Mouse (Mus musculus): ENCODE results near the gene Myo18a. TPM values are rescaled to one million over a fixed set of nuclear protein-coding genes. Genes with fewer than 3 reads are reported as not detected.
"Not testable (repeated sequence)": the region's sequence is repeated elsewhere in the genome, so short reads cannot be mapped to it uniquely, and the experiment has no call there.

The Myo18a gene
- polyA plus RNA-seq (2016; fragmentation: Nextera tagmentation; extraction: Ambion mirVana) = 25.6 and 29.5 TPM in 2 replicates

GRCm38 (mm10) chr11:77762783-77763672 lies at the start of gene Myo18a:
TSS of gene Myo18a (plus strand) at chr11:77763246.
- Histone ChIP-seq H3K27ac (peak within 1 kb of the TSS; percentile 95), H3K27me3 (ENCODE audit: low read depth, poor library complexity, severe bottlenecking) (peaks cover 9% of the 10 kb centered on the region), H3K36me3 (no peaks in the 10 kb centered on the region), H3K4me3 (peak within 1 kb of the TSS; percentile 91), H3K9me3 (replicated peaks) (no peaks in the 10 kb centered on the region), H3K4me1 (peaks cover 52% of the 10 kb centered on the region)
- peak; percentile 94 for DNase-seq (ENCODE audit: low spot score)
- 2% methylated on average over 78 of the region's 79 CpGs for WGBS

DNA sequence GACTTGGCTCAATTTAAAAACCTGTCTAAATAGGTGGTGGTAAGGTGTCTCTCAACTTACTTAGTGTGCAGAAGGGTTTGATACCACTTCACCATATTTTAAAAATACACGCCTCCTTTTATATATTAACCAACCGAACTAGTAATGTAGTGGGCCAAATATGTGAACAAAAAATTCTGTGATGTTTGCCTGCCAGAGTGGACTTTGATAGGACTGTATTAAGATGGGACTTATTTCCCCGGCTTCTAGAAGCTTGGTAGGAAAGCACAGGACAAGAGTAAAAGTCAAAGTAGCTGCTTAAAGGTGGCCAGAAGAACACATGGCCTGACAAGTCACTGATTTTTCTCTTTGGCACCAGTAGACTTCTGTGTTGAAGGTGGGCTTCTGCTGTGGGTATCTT lies 49.3 kb upstream of the Myo18a start:
- WGBS = 95% methylated on average over 3 of the region's 3 CpGs
- no peak overlapping the region for H3K27ac ChIP-seq
- no peaks in the 10 kb centered on the region for H3K27me3 ChIP-seq (ENCODE audit: low read depth, poor library complexity, severe bottlenecking)
- peaks cover 66% of the 10 kb centered on the region for H3K36me3 ChIP-seq
- H3K4me1 ChIP-seq = no peaks in the 10 kb centered on the region
- DNase-seq (ENCODE audit: low spot score) = no peak
- no peaks in the 10 kb centered on the region for H3K9me3 ChIP-seq (replicated peaks)
- H3K4me3 ChIP-seq = no peak overlapping the region

- Histone ChIP-seq H3K9me3 (replicated peaks) (no peaks in the 10 kb centered on the region), H3K4me3 (no peak overlapping the region), H3K4me1 (no peaks in the 10 kb centered on the region), H3K27ac (no peak overlapping the region), H3K36me3 (peaks cover 25% of the 10 kb centered on the region), H3K27me3 (ENCODE audit: low read depth, poor library complexity, severe bottlenecking) (no peaks in the 10 kb centered on the region)
- WGBS = 96% methylated on average over 2 of the region's 2 CpGs
- DNase-seq (ENCODE audit: low spot score) = no peak
These were observed 44.0 kb upstream of the Myo18a start for GRCm38 (mm10) chr11:77719055-77719454.

- DNase-seq (ENCODE audit: low spot score) = no peak
- H3K27ac ChIP-seq = no peak overlapping the region
- H3K27me3 ChIP-seq (ENCODE audit: low read depth, poor library complexity, severe bottlenecking) = no peaks in the 10 kb centered on the region
- H3K9me3 ChIP-seq (replicated peaks) = no peaks in the 10 kb centered on the region
- 84% methylated on average over 4 of the region's 4 CpGs for WGBS
- H3K4me3 ChIP-seq = no peak overlapping the region
- peaks cover 13% of the 10 kb centered on the region; the same call in 1 of the 2 replicates for H3K36me3 ChIP-seq
- no peaks in the 10 kb centered on the region for H3K4me1 ChIP-seq
These were observed 41.7 kb upstream of the Myo18a start for GRCm38 (mm10) chr11:77721389-77721788.

GRCm38 (mm10) chr11:77724766-77725165 lies 38.3 kb upstream of the Myo18a start:
- Histone ChIP-seq H3K27ac (no peak overlapping the region), H3K27me3 (ENCODE audit: low read depth, poor library complexity, severe bottlenecking) (no peaks in the 10 kb centered on the region), H3K4me1 (no peaks in the 10 kb centered on the region), H3K9me3 (replicated peaks) (no peaks in the 10 kb centered on the region), H3K4me3 (no peak overlapping the region), H3K36me3 (no peaks in the 10 kb centered on the region)
- WGBS = 82% methylated on average over 7 of the region's 7 CpGs
- DNase-seq (ENCODE audit: low spot score) = no peak

DNA sequence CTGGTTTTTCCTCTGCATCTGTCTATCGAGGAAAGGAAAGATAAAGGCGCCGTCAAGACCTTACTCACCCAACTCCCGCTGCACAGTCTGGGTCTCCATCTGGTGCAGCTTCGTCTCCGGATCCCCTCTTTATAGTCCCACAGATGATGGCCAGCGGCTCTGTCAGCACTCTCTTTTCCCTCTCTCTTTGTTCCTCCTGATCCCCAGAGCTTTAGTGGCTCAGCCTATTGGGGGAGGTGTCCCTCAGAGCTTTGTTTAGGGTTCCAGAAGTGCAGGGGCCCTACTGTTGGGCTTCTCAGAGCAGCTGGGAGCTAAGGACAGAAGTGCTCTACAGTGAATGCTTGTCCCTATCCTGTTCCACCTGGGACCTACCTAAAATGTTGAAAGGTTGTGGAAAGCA lies 37.9 kb upstream of the Myo18a start, which contains the start of gene Cryba1:
Gene Cryba1 (minus strand): TSS at position 101 of the 400 bp plus-strand sequence.
- Histone ChIP-seq H3K4me1 (no peaks in the 10 kb centered on the region), H3K27ac (no peak within 1 kb of the TSS), H3K27me3 (ENCODE audit: low read depth, poor library complexity, severe bottlenecking) (no peaks in the 10 kb centered on the region), H3K9me3 (replicated peaks) (no peaks in the 10 kb centered on the region), H3K4me3 (no peak within 1 kb of the TSS), H3K36me3 (no peaks in the 10 kb centered on the region)
- DNase-seq (ENCODE audit: low spot score) = no peak
- WGBS = 58% methylated on average over 7 of the region's 7 CpGs

DNA sequence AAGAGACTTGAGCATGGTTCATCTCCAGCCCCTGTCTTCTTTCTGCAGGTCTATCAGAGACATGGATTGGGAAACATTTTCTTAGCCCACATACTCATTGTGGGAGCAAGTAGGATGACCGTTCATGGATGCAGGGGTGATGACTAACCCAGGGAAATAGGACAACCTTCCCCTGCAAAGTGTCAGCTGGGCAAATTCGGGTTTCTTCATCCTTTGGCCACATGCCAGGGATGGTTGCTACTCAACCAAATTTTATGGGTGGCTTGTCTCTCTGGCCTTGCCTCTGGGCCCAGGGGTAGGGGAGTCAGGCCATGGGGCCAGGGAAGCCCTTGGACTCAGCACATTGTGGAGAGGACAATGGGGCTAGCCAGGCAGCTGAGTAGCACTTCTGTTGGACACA lies 34.5 kb upstream of the Myo18a start:
- no peak for DNase-seq (ENCODE audit: low spot score)
- Histone ChIP-seq H3K4me3 (no peak overlapping the region), H3K36me3 (no peaks in the 10 kb centered on the region), H3K4me1 (no peaks in the 10 kb centered on the region), H3K27me3 (ENCODE audit: low read depth, poor library complexity, severe bottlenecking) (no peaks in the 10 kb centered on the region), H3K27ac (no peak overlapping the region), H3K9me3 (replicated peaks) (no peaks in the 10 kb centered on the region)
- 74% methylated on average over 2 of the region's 2 CpGs for WGBS

DNA sequence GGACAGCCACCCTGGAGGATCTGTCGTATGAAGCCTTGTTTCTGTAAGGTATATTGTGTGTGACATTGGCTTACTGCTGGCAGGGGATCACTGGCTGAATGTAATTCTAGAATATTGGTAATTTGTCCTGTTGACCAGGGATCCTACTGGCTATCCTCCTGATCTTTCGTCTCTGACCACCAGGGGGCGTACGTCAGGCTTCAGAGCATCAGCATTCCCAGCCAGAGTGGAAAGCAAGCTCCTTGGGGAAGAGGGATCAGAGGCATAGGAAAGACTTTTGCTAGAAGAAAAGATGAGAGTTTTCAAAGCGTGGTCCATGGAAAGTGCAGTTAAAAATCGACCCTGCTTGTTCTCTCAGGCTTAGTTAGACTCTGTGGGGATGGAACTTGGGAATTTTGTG lies 25.8 kb upstream of the Myo18a start:
- H3K4me1 ChIP-seq = no peaks in the 10 kb centered on the region
- no peaks in the 10 kb centered on the region for H3K27me3 ChIP-seq (ENCODE audit: low read depth, poor library complexity, severe bottlenecking)
- no peak overlapping the region for H3K4me3 ChIP-seq
- H3K27ac ChIP-seq = no peak overlapping the region
- H3K36me3 ChIP-seq = no peaks in the 10 kb centered on the region
- no peaks in the 10 kb centered on the region for H3K9me3 ChIP-seq (replicated peaks)
- peak; percentile 90 for DNase-seq (ENCODE audit: low spot score)
- WGBS = under 1% methylated on average over 6 of the region's 6 CpGs

GRCm38 (mm10) chr11:77738555-77738954 lies 24.5 kb upstream of the Myo18a start:
- Histone ChIP-seq H3K4me1 (no peaks in the 10 kb centered on the region), H3K27ac (no peak overlapping the region), H3K4me3 (no peak overlapping the region), H3K27me3 (ENCODE audit: low read depth, poor library complexity, severe bottlenecking) (no peaks in the 10 kb centered on the region), H3K36me3 (no peaks in the 10 kb centered on the region), H3K9me3 (replicated peaks) (no peaks in the 10 kb centered on the region)
- DNase-seq (ENCODE audit: low spot score) = no peak
- WGBS = 53% methylated on average over 7 of the region's 7 CpGs

DNA sequence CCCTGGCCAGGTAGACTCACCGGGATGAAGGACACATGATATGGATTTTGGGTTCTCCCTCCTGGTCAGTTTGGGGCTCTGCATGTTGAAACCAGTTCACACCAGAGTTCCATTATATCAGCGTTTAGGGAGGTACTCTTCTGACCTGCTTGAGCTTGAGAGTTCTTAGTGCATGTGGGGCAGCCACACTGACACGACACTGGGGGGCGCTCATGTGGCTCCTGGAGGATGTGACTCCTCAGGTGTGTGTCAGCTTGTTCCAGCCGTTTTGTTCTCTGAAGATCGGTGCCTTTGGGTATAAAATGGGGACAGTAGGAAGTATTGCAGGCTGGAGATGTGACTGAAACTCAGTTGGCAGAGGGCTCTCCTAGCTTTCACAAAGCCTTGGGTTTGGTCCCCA lies 19.1 kb upstream of the Myo18a start:
- H3K27ac ChIP-seq = no peak overlapping the region
- no peaks in the 10 kb centered on the region for H3K36me3 ChIP-seq
- 41% methylated on average over 6 of the region's 6 CpGs for WGBS
- H3K4me1 ChIP-seq = no peaks in the 10 kb centered on the region
- no peak for DNase-seq (ENCODE audit: low spot score)
- H3K9me3 ChIP-seq (replicated peaks) = no peaks in the 10 kb centered on the region
- no peak overlapping the region for H3K4me3 ChIP-seq
- no peaks in the 10 kb centered on the region for H3K27me3 ChIP-seq (ENCODE audit: low read depth, poor library complexity, severe bottlenecking)

GRCm38 (mm10) chr11:77746652-77747051 lies 16.4 kb upstream of the Myo18a start:
- H3K9me3 ChIP-seq (replicated peaks) = no peaks in the 10 kb centered on the region
- no peak overlapping the region for H3K27ac ChIP-seq
- no peaks in the 10 kb centered on the region for H3K4me1 ChIP-seq
- WGBS = 89% methylated on average over 4 of the region's 4 CpGs
- no peaks in the 10 kb centered on the region for H3K36me3 ChIP-seq
- no peak for DNase-seq (ENCODE audit: low spot score)
- no peak overlapping the region for H3K4me3 ChIP-seq
- H3K27me3 ChIP-seq (ENCODE audit: low read depth, poor library complexity, severe bottlenecking) = no peaks in the 10 kb centered on the region

GRCm38 (mm10) chr11:77747103-77747502 lies 15.9 kb upstream of the Myo18a start:
- not testable (repeated sequence) for H3K27ac ChIP-seq; DNase-seq (ENCODE audit: low spot score); H3K4me3 ChIP-seq; H3K27me3 ChIP-seq (ENCODE audit: low read depth, poor library complexity, severe bottlenecking); H3K9me3 ChIP-seq (replicated peaks); H3K4me1 ChIP-seq; H3K36me3 ChIP-seq
- 95% methylated on average over 14 of the region's 15 CpGs for WGBS

DNA sequence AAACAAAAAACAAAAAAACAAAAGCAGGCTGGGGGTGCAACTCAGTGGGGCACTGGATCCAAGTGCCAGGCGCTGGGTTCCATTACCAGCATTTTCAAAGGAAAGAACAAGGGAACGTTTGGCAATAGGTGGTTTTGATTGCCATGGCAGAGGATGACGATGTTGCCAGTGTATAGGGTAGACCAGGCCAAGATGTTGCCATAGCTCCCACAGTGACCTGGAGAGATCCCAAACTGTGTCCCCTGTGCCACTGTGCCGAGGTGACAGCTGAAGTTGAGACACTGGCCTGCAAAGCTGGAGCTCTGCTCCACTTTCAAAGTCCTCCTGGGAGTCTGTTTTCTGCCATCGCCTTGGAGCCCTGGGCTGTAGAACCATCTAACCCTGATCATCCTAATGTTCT lies 14.1 kb upstream of the Myo18a start:
- 85% methylated on average over 5 of the region's 5 CpGs for WGBS
- Histone ChIP-seq H3K4me1 (no peaks in the 10 kb centered on the region), H3K27ac (no peak overlapping the region), H3K9me3 (replicated peaks) (no peaks in the 10 kb centered on the region), H3K4me3 (no peak overlapping the region), H3K36me3 (no peaks in the 10 kb centered on the region), H3K27me3 (ENCODE audit: low read depth, poor library complexity, severe bottlenecking) (no peaks in the 10 kb centered on the region)
- DNase-seq (ENCODE audit: low spot score) = no peak

Data from limb, embryonic 10.5 days (tissue).